Mouse (Mus musculus): ENCODE data around the gene Casc3. TPM values are rescaled to one million over a fixed set of nuclear protein-coding genes. Genes with fewer than 3 reads are reported as not detected.

The Casc3 gene
- polyA plus RNA-seq (2016; fragmentation: Nextera tagmentation; extraction: Ambion mirVana) = 65.5 and 74.2 TPM in 2 replicates

DNA sequence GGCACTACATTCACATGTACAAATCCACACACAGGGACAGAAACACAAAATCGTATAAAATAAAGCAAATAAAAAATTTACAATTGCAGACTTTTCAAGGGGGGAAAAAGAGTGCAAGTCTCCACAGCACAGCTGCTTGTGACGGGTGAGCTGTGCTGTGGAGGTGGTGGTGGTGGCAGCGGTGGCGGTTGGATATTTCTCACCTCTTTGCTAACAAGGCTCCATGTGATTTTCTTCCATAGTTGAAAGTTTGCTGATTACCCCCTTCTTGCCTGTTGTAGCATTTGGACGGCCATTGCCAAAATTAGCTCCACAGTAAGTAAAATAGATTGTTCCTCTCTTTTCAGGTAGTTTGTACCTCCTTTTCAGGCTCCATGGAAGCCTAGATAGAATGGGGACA, at the start of gene Casc3:
Gene Casc3 (plus strand): TSS at position 301 of the 400 bp plus-strand sequence.
- Histone ChIP-seq H3K4me1 (peaks cover 2% of the 10 kb centered on the region; the same call in 1 of the 2 replicates), H3K4me2 (replicated peaks) (no peak within 1 kb of the TSS), H3K9ac (replicated peaks) (no peak within 1 kb of the TSS), H3K27me3 (no peaks in the 10 kb centered on the region), H3K9me3 (no peaks in the 10 kb centered on the region), H3K4me3 (no peak within 1 kb of the TSS), H3K27ac (replicated peaks) (no peak within 1 kb of the TSS), H3K36me3 (peaks cover 82% of the 10 kb centered on the region)
- ATAC-seq (ENCODE audit: low FRiP score, low read depth) = no peak
- 93% methylated on average over 5 of the region's 5 CpGs for WGBS

DNA sequence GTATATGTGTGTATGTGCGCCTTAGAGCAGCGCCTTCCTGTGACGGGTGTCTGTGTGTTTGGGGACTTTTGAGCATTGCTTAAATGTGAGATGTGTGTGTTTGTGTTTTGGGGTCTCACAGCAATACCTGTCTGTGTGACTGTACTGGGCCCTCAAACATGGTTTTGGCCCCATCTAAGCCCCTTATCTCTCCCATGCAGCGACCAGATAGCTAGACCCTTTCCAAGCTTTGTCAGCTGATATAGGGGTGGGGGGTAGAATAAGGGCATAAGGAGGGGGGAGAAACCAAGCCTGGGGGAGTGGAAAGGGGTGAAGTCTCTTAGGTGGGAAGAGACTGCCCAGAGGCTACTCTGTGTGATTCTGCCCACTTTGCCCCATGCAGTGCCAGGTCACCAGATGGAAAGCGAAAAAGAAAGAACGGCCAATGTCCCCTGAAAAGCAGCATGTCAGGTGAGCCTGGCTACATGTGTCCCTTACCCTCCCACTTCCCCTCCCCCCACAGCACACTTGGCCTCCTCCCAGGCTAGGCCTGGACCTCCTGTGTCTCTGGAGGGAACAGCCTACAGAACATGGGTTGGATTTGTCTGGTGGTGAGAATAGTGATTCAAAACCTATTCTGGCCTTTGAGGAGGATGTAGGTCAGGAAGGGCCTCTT, 48.9 kb upstream of the Casc3 start:
- H3K36me3 ChIP-seq = peaks cover 31% of the 10 kb centered on the region
- ATAC-seq (ENCODE audit: low FRiP score, low read depth) = no peak
- WGBS = 97% methylated on average over 6 of the region's 6 CpGs

DNA sequence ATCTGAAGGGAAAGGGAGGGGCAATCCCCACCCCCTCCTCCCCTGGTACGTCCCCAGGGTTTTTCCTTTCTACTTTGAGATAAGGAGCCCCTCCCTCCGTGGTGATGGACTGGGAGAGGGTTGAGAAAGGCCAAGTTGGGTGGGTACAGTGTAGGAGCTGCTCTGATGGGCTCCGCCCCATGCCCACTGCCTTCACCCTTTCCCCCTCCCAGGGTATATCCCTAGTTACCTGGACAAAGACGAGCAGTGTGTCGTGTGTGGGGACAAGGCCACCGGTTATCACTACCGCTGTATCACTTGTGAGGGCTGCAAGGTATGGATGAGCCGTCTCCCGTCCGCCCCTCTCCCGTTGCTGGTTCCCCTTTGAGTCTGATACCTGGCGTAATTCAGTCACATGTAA, 48.0 kb upstream of the Casc3 start:
- no peaks in the 10 kb centered on the region; the same call in 1 of the 2 replicates for H3K27me3 ChIP-seq
- no peak overlapping the region for H3K4me2 ChIP-seq (replicated peaks)
- H3K9me3 ChIP-seq = no peaks in the 10 kb centered on the region
- H3K36me3 ChIP-seq = peaks cover 38% of the 10 kb centered on the region
- H3K27ac ChIP-seq (replicated peaks) = no peak overlapping the region
- WGBS = 90% methylated on average over 12 of the region's 12 CpGs
- no peak overlapping the region for H3K9ac ChIP-seq (replicated peaks)
- ATAC-seq (ENCODE audit: low FRiP score, low read depth) = no peak
- peaks cover 26% of the 10 kb centered on the region for H3K4me1 ChIP-seq
- H3K4me3 ChIP-seq = no peak overlapping the region

More for the DNA sequence above, 48.9 kb upstream of the Casc3 start:
- no peak overlapping the region for H3K27ac ChIP-seq (replicated peaks)
- H3K4me3 ChIP-seq = no peak overlapping the region
- H3K4me1 ChIP-seq = peaks cover 35% of the 10 kb centered on the region
- no peaks in the 10 kb centered on the region for H3K9me3 ChIP-seq
- no peaks in the 10 kb centered on the region; the same call in 1 of the 2 replicates for H3K27me3 ChIP-seq
- no peak overlapping the region for H3K9ac ChIP-seq (replicated peaks)
- no peak overlapping the region for H3K4me2 ChIP-seq (replicated peaks)

DNA sequence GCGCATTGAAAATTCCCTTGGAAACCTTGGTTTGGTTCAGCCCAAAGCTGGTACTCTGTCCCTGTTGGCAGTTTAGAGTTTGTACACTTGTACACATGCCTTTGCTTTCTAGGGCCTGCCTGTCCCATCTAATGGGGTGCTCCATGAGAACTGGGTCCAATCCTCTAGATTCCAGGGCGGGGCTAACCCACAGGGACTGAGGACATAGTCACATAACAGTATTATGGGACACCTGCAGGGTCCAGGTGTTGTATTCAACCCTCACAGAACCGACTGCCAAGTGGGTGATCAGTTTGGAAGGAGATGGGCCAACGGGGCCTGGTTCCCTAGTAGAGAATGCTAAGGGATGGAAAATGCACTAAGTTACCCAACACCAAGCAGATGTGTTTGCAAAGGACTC, 42.8 kb upstream of the Casc3 start:
- peaks cover 19% of the 10 kb centered on the region for H3K4me1 ChIP-seq
- H3K9me3 ChIP-seq = no peaks in the 10 kb centered on the region
- H3K4me2 ChIP-seq (replicated peaks) = no peak overlapping the region
- H3K9ac ChIP-seq (replicated peaks) = no peak overlapping the region
- no peaks in the 10 kb centered on the region; the same call in 1 of the 2 replicates for H3K27me3 ChIP-seq
- H3K4me3 ChIP-seq = no peak overlapping the region
- ATAC-seq (ENCODE audit: low FRiP score, low read depth) = no peak
- WGBS = 90% methylated on average over 4 of the region's 4 CpGs
- H3K36me3 ChIP-seq = peaks cover 55% of the 10 kb centered on the region
- H3K27ac ChIP-seq (replicated peaks) = no peak overlapping the region

DNA sequence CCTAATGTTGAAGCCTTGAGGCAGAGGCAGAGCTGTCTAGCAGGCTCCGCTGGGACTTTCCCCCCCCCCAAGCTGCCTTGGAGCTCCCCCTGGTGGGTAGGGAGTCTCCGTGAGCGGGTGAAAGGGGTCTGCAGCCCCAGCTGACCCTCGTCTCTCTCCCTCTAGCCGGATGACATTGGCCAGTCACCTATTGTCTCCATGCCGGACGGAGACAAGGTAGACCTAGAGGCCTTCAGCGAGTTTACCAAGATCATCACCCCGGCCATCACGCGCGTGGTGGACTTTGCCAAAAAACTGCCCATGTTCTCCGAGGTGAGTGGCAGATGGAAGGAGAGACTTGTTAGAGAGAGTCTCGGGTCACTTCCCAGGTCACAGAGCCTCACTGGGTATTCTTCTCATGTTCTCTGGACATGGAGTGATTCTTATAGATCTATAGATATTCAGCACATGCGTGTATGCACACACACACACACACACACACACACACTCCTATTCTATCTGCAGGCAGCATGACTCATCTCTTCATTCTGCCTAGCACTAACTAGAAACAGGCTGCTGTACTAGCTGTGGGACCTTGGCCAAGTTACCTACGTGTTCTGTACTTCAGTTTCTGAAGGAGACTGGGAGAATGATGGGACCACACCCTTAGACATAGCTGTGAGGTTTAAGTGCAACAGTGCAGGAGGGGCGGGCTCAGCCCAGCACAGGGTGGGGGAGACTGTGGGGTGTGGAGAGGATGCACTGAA, 41.8 kb upstream of the Casc3 start:
- Histone ChIP-seq H3K27me3 (no peaks in the 10 kb centered on the region; the same call in 1 of the 2 replicates), H3K4me3 (no peak overlapping the region), H3K9ac (replicated peaks) (no peak overlapping the region), H3K4me2 (replicated peaks) (no peak overlapping the region), H3K9me3 (no peaks in the 10 kb centered on the region), H3K36me3 (peaks cover 50% of the 10 kb centered on the region), H3K4me1 (peaks cover 29% of the 10 kb centered on the region), H3K27ac (replicated peaks) (no peak overlapping the region)
- ATAC-seq (ENCODE audit: low FRiP score, low read depth) = no peak
- WGBS = 60% methylated on average over 17 of the region's 17 CpGs

DNA sequence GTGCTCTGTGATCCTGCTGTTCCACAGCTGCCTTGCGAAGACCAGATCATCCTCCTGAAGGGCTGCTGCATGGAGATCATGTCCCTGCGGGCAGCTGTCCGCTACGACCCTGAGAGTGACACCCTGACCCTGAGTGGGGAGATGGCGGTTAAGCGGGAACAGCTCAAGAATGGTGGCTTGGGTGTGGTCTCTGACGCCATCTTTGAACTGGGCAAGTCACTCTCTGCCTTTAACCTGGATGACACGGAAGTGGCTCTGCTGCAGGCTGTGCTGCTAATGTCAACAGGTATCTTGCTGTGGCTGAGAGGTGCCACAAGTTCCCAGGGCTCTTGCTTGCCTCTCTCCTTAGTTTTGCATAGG, 41.2 kb upstream of the Casc3 start:
- WGBS = 89% methylated on average over 8 of the region's 8 CpGs
- peaks cover 48% of the 10 kb centered on the region for H3K36me3 ChIP-seq
- no peak for ATAC-seq (ENCODE audit: low FRiP score, low read depth)

DNA sequence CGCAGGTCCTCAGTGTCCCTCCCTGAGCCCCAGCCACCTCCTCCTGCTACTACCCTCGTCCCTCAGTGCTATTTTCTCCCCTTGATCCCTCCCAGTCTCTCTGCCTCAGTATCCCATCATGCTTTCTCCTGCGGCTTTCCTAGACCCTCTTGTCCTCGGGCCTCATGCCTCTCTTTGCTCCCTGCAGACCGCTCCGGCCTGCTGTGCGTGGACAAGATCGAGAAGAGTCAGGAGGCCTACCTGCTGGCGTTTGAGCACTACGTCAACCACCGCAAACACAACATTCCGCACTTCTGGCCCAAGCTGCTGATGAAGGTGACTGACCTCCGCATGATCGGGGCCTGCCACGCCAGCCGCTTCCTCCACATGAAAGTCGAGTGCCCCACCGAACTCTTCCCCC, 40.6 kb upstream of the Casc3 start:
- Histone ChIP-seq H3K9me3 (no peaks in the 10 kb centered on the region), H3K4me3 (no peak overlapping the region), H3K4me1 (peaks cover 39% of the 10 kb centered on the region), H3K4me2 (replicated peaks) (no peak overlapping the region), H3K9ac (replicated peaks) (no peak overlapping the region), H3K27me3 (no peaks in the 10 kb centered on the region; the same call in 1 of the 2 replicates), H3K36me3 (peaks cover 51% of the 10 kb centered on the region), H3K27ac (replicated peaks) (no peak overlapping the region)
- no peak for ATAC-seq (ENCODE audit: low FRiP score, low read depth)
- WGBS = 85% methylated on average over 18 of the region's 18 CpGs

More for the DNA sequence above, 41.2 kb upstream of the Casc3 start:
- H3K9me3 ChIP-seq = no peaks in the 10 kb centered on the region
- no peak overlapping the region for H3K9ac ChIP-seq (replicated peaks)
- H3K27ac ChIP-seq (replicated peaks) = no peak overlapping the region
- H3K4me2 ChIP-seq (replicated peaks) = no peak overlapping the region
- H3K27me3 ChIP-seq = no peaks in the 10 kb centered on the region; the same call in 1 of the 2 replicates
- H3K4me1 ChIP-seq = peaks cover 34% of the 10 kb centered on the region
- no peak overlapping the region for H3K4me3 ChIP-seq

DNA sequence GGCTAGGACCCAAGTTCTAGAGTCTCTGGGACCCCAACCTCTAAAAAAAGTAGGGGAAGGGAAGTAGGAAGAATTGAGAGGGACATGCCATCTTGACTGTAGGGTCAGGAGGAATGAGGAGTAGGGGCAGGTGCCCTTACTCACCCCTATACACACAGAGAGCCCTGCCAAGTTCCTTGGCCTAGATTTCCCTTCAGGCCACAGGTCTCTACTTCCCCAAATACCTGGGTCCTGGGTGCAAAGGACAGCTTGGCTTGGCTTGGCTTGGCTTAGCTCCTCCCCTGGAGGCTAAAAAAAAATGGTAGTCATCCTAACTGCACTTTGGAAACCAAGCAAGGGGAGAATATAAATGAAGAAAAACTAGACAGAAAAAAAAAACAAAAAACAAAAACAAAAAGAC, 40.0 kb upstream of the Casc3 start:
- H3K36me3 ChIP-seq = peaks cover 58% of the 10 kb centered on the region
- H3K9ac ChIP-seq (replicated peaks) = no peak overlapping the region
- no peak overlapping the region for H3K27ac ChIP-seq (replicated peaks)
- H3K4me1 ChIP-seq = peaks cover 39% of the 10 kb centered on the region
- no peaks in the 10 kb centered on the region for H3K9me3 ChIP-seq
- H3K4me3 ChIP-seq = no peak overlapping the region
- no peak for ATAC-seq (ENCODE audit: low FRiP score, low read depth)
- H3K4me2 ChIP-seq (replicated peaks) = no peak overlapping the region
- no peaks in the 10 kb centered on the region; the same call in none of the 2 replicates for H3K27me3 ChIP-seq

DNA sequence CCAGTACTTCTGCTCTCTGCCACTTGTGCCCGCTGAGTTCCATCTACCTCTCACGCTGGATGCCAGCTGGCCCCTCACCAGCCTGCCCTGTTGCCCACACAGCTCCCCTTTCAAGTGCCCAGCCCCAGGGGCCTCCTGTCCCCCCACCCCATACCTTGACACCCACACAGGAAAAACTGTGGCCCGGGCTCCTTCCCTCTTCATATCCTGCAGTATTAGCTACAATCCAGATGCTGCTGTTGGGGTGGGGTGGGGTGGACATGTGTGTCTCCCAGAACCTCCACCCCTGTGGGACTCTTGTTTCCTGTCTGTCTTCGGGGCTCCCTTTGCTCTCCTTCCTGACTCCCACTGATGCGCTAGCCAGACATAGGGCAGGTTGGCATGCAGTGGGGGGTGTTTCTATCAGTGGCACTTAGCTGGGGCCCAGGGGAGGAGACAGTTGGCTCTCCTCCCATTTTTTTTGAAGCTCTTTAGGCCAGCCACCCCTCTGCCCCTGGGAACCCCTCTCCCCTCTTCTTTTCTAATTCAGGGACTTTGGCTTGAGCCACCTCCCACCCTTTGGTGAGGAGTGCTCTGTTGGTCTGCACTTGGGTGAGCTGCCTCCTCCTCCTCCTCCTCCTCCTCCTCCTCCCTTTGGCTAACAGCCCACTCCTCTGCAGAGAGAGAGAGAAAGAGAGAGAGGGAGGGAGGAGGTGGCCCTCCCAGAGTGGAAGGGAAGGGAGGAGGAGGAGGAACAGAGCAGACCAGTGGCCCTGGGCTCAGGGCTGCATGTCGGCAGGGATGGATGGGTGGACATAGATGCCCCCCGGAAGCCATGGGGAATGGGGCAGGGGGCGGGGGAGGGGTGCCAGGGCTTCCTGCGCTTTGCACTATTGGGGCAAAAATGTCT, 39.0 kb upstream of the Casc3 start:
- WGBS = 52% methylated on average over 7 of the region's 9 CpGs
- peaks cover 39% of the 10 kb centered on the region for H3K4me1 ChIP-seq
- H3K27ac ChIP-seq (replicated peaks) = peak overlapping the region; percentile 86
- H3K4me3 ChIP-seq = no peak overlapping the region
- H3K27me3 ChIP-seq = no peaks in the 10 kb centered on the region; the same call in 1 of the 2 replicates
- peaks cover 57% of the 10 kb centered on the region for H3K36me3 ChIP-seq
- no peak overlapping the region for H3K4me2 ChIP-seq (replicated peaks)
- no peaks in the 10 kb centered on the region for H3K9me3 ChIP-seq
- H3K9ac ChIP-seq (replicated peaks) = no peak overlapping the region; the same call in 1 of the 2 replicates
- ATAC-seq (ENCODE audit: low FRiP score, low read depth) = no peak

DNA sequence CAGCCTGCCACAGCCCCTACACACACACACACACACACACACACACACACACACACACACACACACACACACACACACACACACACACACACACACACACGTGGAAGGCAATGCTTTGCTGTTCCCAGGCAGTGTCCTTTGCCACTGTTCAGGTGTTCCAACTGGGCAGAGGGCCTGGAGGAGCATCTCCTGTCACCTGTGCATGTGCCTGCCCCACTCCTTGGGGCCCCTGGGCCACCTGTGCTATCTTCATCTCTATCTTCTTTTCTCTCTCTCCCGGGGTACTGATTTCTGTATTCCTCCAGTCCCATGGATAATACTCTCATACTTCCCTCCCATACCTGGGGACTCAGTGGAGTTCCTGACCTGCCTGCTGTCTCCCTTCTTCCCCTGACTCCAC, 38.4 kb upstream of the Casc3 start:
- 58% methylated on average over 2 of the region's 2 CpGs for WGBS
- H3K27ac ChIP-seq (replicated peaks) = peak overlapping the region; percentile 86
- peaks cover 39% of the 10 kb centered on the region for H3K4me1 ChIP-seq
- peaks cover 52% of the 10 kb centered on the region for H3K36me3 ChIP-seq
- H3K4me2 ChIP-seq (replicated peaks) = no peak overlapping the region
- no peak for ATAC-seq (ENCODE audit: low FRiP score, low read depth)
- no peaks in the 10 kb centered on the region; the same call in 1 of the 2 replicates for H3K27me3 ChIP-seq
- no peak overlapping the region for H3K9ac ChIP-seq (replicated peaks)
- no peaks in the 10 kb centered on the region for H3K9me3 ChIP-seq
- H3K4me3 ChIP-seq = no peak overlapping the region

DNA sequence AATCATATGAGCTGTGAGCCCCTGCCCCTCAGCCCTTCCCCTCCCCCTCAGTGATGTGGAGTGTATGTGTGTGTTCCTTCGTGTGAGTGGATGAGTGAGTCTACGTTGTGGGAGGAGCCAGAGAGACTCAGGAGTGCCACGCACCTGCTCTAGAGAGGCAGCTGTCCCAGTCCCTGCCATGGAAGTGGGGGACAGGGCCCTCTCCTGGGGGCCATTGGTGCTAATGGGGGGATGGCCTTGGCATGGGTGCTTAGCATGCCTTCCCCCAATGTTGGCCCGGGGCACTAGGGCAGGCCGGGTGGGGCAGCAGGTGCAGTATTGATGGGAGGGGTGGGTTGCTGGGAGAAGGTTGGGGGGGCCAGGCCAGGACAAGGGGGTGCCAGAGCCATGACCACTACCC, 37.9 kb upstream of the Casc3 start:
- Histone ChIP-seq H3K9ac (replicated peaks) (peak overlapping the region; percentile 17; the same call in 1 of the 2 replicates), H3K4me3 (no peak overlapping the region), H3K27me3 (no peaks in the 10 kb centered on the region; the same call in 1 of the 2 replicates), H3K4me2 (replicated peaks) (peak overlapping the region; percentile 50), H3K4me1 (peaks cover 39% of the 10 kb centered on the region), H3K36me3 (peaks cover 48% of the 10 kb centered on the region), H3K27ac (replicated peaks) (peak overlapping the region; percentile 86), H3K9me3 (no peaks in the 10 kb centered on the region)
- 62% methylated on average over 5 of the region's 5 CpGs for WGBS
- ATAC-seq (ENCODE audit: low FRiP score, low read depth) = peak; percentile 17; the same call in 1 of the 2 replicates

All from midbrain, embryonic 12.5 days (tissue).